Mouse (Mus musculus): ENCODE data around the gene Srrm2. TPM values are rescaled to one million over a fixed set of nuclear protein-coding genes. Genes with fewer than 3 reads are reported as not detected.

Gene Srrm2
- polyA plus RNA-seq, 1 experiment from 2014 or later = 390 TPM

GRCm38 (mm10) chr17:23843812-23844273, 53.5 kb downstream of the Srrm2 start, which contains the start of the genes Prss32 and Prss41:
Gene Prss32 (plus strand): TSS chr17:23843855.
Gene Prss41 (minus strand): TSS chr17:23844172.
- 15% methylated on average over 19 of the region's 19 CpGs for WGBS (ENCODE audit: insufficient replicate concordance)
- Histone ChIP-seq H3K27ac (ENCODE audit: low read depth, low read length) (no peak within 1 kb of the TSS), H3K4me3 (ENCODE audit: low read depth, low read length) (peak within 1 kb of the TSS; percentile 17; the same call in 1 of the 2 replicates), H3K4me1 (ENCODE audit: control insufficient read depth, insufficient read depth, low read length) (0 out of 2 replicates have a peak, but pooled peaks cover 4% of the 10 kb centered on the region), H3K27me3 (ENCODE audit: control insufficient read depth, insufficient read depth, low read length) (peaks cover 5% of the 10 kb centered on the region; the same call in 1 of the 2 replicates), H3K9ac (ENCODE audit: low read depth, low read length) (no peak within 1 kb of the TSS), H3K9me3 (replicated peaks; ENCODE audit: control insufficient read depth, low read length) (no peaks in the 10 kb centered on the region), H3K4me2 (peak within 1 kb of the TSS; percentile 56), H3K36me3 (ENCODE audit: control insufficient read depth, insufficient read depth, low read length) (no peaks in the 10 kb centered on the region)
- no peak for ATAC-seq (replicated peaks; ENCODE audit: insufficient number of reproducible peaks, low FRiP score, low TSS enrichment)

GRCm38 (mm10) chr17:23850028-23850427, 59.7 kb downstream of the Srrm2 start:
- 63% methylated on average over 2 of the region's 2 CpGs for WGBS (ENCODE audit: insufficient replicate concordance)
- Histone ChIP-seq H3K27me3 (ENCODE audit: control insufficient read depth, insufficient read depth, low read length) (no peaks in the 10 kb centered on the region), H3K9me3 (replicated peaks; ENCODE audit: control insufficient read depth, low read length) (no peaks in the 10 kb centered on the region), H3K4me3 (ENCODE audit: low read depth, low read length) (no peak overlapping the region), H3K27ac (ENCODE audit: low read depth, low read length) (no peak overlapping the region), H3K9ac (ENCODE audit: low read depth, low read length) (no peak overlapping the region), H3K4me2 (no peak overlapping the region), H3K4me1 (ENCODE audit: control insufficient read depth, insufficient read depth, low read length) (peaks cover 7% of the 10 kb centered on the region; the same call in 1 of the 2 replicates), H3K36me3 (ENCODE audit: control insufficient read depth, insufficient read depth, low read length) (no peaks in the 10 kb centered on the region)
- no peak for ATAC-seq (replicated peaks; ENCODE audit: insufficient number of reproducible peaks, low FRiP score, low TSS enrichment)

GRCm38 (mm10) chr17:23850853-23851749, 60.8 kb downstream of the Srrm2 start:
- Histone ChIP-seq H3K27ac (ENCODE audit: low read depth, low read length) (no peak overlapping the region), H3K4me1 (ENCODE audit: control insufficient read depth, insufficient read depth, low read length) (peaks cover 7% of the 10 kb centered on the region; the same call in 1 of the 2 replicates), H3K27me3 (ENCODE audit: control insufficient read depth, insufficient read depth, low read length) (no peaks in the 10 kb centered on the region), H3K4me2 (no peak overlapping the region), H3K9ac (ENCODE audit: low read depth, low read length) (no peak overlapping the region), H3K4me3 (ENCODE audit: low read depth, low read length) (no peak overlapping the region), H3K9me3 (replicated peaks; ENCODE audit: control insufficient read depth, low read length) (no peaks in the 10 kb centered on the region), H3K36me3 (ENCODE audit: control insufficient read depth, insufficient read depth, low read length) (no peaks in the 10 kb centered on the region)
- ATAC-seq (replicated peaks; ENCODE audit: insufficient number of reproducible peaks, low FRiP score, low TSS enrichment) = no peak
- 49% methylated on average over 18 of the region's 19 CpGs for WGBS (ENCODE audit: insufficient replicate concordance)

GRCm38 (mm10) chr17:23853292-23853691, 63.0 kb downstream of the Srrm2 start:
- Histone ChIP-seq H3K9me3 (replicated peaks; ENCODE audit: control insufficient read depth, low read length) (no peaks in the 10 kb centered on the region), H3K4me1 (ENCODE audit: control insufficient read depth, insufficient read depth, low read length) (peaks cover 7% of the 10 kb centered on the region; the same call in 1 of the 2 replicates), H3K36me3 (ENCODE audit: control insufficient read depth, insufficient read depth, low read length) (no peaks in the 10 kb centered on the region), H3K27ac (ENCODE audit: low read depth, low read length) (no peak overlapping the region), H3K27me3 (ENCODE audit: control insufficient read depth, insufficient read depth, low read length) (no peaks in the 10 kb centered on the region), H3K4me2 (no peak overlapping the region), H3K4me3 (ENCODE audit: low read depth, low read length) (no peak overlapping the region), H3K9ac (ENCODE audit: low read depth, low read length) (no peak overlapping the region)
- WGBS (ENCODE audit: insufficient replicate concordance) = 42% methylated on average over 5 of the region's 5 CpGs
- ATAC-seq (replicated peaks; ENCODE audit: insufficient number of reproducible peaks, low FRiP score, low TSS enrichment) = no peak

- H3K27me3 ChIP-seq (ENCODE audit: control insufficient read depth, insufficient read depth, low read length) = no peaks in the 10 kb centered on the region
- no peaks in the 10 kb centered on the region for H3K36me3 ChIP-seq (ENCODE audit: control insufficient read depth, insufficient read depth, low read length)
- WGBS (ENCODE audit: insufficient replicate concordance) = 73% methylated on average over 10 of the region's 10 CpGs
- ATAC-seq (replicated peaks; ENCODE audit: insufficient number of reproducible peaks, low FRiP score, low TSS enrichment) = no peak
- H3K4me1 ChIP-seq (ENCODE audit: control insufficient read depth, insufficient read depth, low read length) = peaks cover 7% of the 10 kb centered on the region; the same call in 1 of the 2 replicates
- no peak overlapping the region for H3K27ac ChIP-seq (ENCODE audit: low read depth, low read length)
- no peak overlapping the region for H3K9ac ChIP-seq (ENCODE audit: low read depth, low read length)
- H3K4me3 ChIP-seq (ENCODE audit: low read depth, low read length) = no peak overlapping the region
- H3K4me2 ChIP-seq = no peak overlapping the region
- no peaks in the 10 kb centered on the region for H3K9me3 ChIP-seq (replicated peaks; ENCODE audit: control insufficient read depth, low read length)
Measured at GRCm38 (mm10) chr17:23854229-23854765, 64.0 kb downstream of the Srrm2 start.

- peaks cover 4% of the 10 kb centered on the region; the same call in 1 of the 2 replicates for H3K27me3 ChIP-seq (ENCODE audit: control insufficient read depth, insufficient read depth, low read length)
- H3K4me1 ChIP-seq (ENCODE audit: control insufficient read depth, insufficient read depth, low read length) = peaks cover 7% of the 10 kb centered on the region; the same call in 1 of the 2 replicates
- no peak overlapping the region for H3K27ac ChIP-seq (ENCODE audit: low read depth, low read length)
- H3K9me3 ChIP-seq (replicated peaks; ENCODE audit: control insufficient read depth, low read length) = no peaks in the 10 kb centered on the region
- ATAC-seq (replicated peaks; ENCODE audit: insufficient number of reproducible peaks, low FRiP score, low TSS enrichment) = no peak
- no peak overlapping the region for H3K4me2 ChIP-seq
- no peak overlapping the region for H3K9ac ChIP-seq (ENCODE audit: low read depth, low read length)
- WGBS (ENCODE audit: insufficient replicate concordance) = 73% methylated on average over 6 of the region's 6 CpGs
- H3K36me3 ChIP-seq (ENCODE audit: control insufficient read depth, insufficient read depth, low read length) = no peaks in the 10 kb centered on the region
- no peak overlapping the region for H3K4me3 ChIP-seq (ENCODE audit: low read depth, low read length)
Measured at GRCm38 (mm10) chr17:23857193-23857592, 66.9 kb downstream of the Srrm2 start.

- Histone ChIP-seq H3K27me3 (ENCODE audit: control insufficient read depth, insufficient read depth, low read length) (peaks cover 4% of the 10 kb centered on the region; the same call in 1 of the 2 replicates), H3K36me3 (ENCODE audit: control insufficient read depth, insufficient read depth, low read length) (no peaks in the 10 kb centered on the region), H3K4me1 (ENCODE audit: control insufficient read depth, insufficient read depth, low read length) (peaks cover 7% of the 10 kb centered on the region; the same call in 1 of the 2 replicates), H3K9ac (ENCODE audit: low read depth, low read length) (no peak overlapping the region), H3K9me3 (replicated peaks; ENCODE audit: control insufficient read depth, low read length) (no peaks in the 10 kb centered on the region), H3K27ac (ENCODE audit: low read depth, low read length) (no peak overlapping the region), H3K4me3 (ENCODE audit: low read depth, low read length) (no peak overlapping the region), H3K4me2 (no peak overlapping the region)
- 68% methylated on average over 2 of the region's 2 CpGs for WGBS (ENCODE audit: insufficient replicate concordance)
- no peak for ATAC-seq (replicated peaks; ENCODE audit: insufficient number of reproducible peaks, low FRiP score, low TSS enrichment)
Measured at GRCm38 (mm10) chr17:23857913-23858312, 67.6 kb downstream of the Srrm2 start.

- 81% methylated on average over 4 of the region's 4 CpGs for WGBS (ENCODE audit: insufficient replicate concordance)
- no peak for ATAC-seq (replicated peaks; ENCODE audit: insufficient number of reproducible peaks, low FRiP score, low TSS enrichment)
- no peak overlapping the region for H3K4me2 ChIP-seq
Measured at GRCm38 (mm10) chr17:23862926-23863325, 72.6 kb downstream of the Srrm2 start.

More at GRCm38 (mm10) chr17:23862926-23863325, 72.6 kb downstream of the Srrm2 start:
- H3K9ac ChIP-seq (ENCODE audit: low read depth, low read length) = no peak overlapping the region
- H3K9me3 ChIP-seq (replicated peaks; ENCODE audit: control insufficient read depth, low read length) = no peaks in the 10 kb centered on the region
- H3K4me3 ChIP-seq (ENCODE audit: low read depth, low read length) = no peak overlapping the region
- H3K4me1 ChIP-seq (ENCODE audit: control insufficient read depth, insufficient read depth, low read length) = no peaks in the 10 kb centered on the region
- no peak overlapping the region for H3K27ac ChIP-seq (ENCODE audit: low read depth, low read length)
- H3K36me3 ChIP-seq (ENCODE audit: control insufficient read depth, insufficient read depth, low read length) = no peaks in the 10 kb centered on the region
- H3K27me3 ChIP-seq (ENCODE audit: control insufficient read depth, insufficient read depth, low read length) = peaks cover 4% of the 10 kb centered on the region; the same call in 1 of the 2 replicates

All from heart, embryonic 11.5 days (tissue).